Mouse (Mus musculus) T-helper 2 cell (primary cell): ENCODE measurements around the gene Olfr651.
"Not testable (repeated sequence)": the region's sequence is repeated elsewhere in the genome, so short reads cannot be mapped to it uniquely, and the experiment has no call there.

ENCODE experiments used
- in situ Hi-C: fragments of 300-600 bp; cut with MboI, MseI; formaldehyde crosslinking; loops from one replicate; pipeline ENCODE4 v1.15.1; 2025; ENCODE audit warnings: high pct_unique_total_duplicates

The Olfr651 gene

GRCm38 (mm10) chr7:104549833-104550232 is at the start of gene Olfr651:
TSS of gene Olfr651 (plus strand) at chr7:104550133.
- in situ Hi-C loops = no loop called here

- in situ Hi-C loops = not testable (repeated sequence)
These were observed 48.7 kb upstream of the Olfr651 start for GRCm38 (mm10) chr7:104501186-104501585.

GRCm38 (mm10) chr7:104501589-104502371 is 48.2 kb upstream of the Olfr651 start:
- in situ Hi-C loops = no loop called here

DNA sequence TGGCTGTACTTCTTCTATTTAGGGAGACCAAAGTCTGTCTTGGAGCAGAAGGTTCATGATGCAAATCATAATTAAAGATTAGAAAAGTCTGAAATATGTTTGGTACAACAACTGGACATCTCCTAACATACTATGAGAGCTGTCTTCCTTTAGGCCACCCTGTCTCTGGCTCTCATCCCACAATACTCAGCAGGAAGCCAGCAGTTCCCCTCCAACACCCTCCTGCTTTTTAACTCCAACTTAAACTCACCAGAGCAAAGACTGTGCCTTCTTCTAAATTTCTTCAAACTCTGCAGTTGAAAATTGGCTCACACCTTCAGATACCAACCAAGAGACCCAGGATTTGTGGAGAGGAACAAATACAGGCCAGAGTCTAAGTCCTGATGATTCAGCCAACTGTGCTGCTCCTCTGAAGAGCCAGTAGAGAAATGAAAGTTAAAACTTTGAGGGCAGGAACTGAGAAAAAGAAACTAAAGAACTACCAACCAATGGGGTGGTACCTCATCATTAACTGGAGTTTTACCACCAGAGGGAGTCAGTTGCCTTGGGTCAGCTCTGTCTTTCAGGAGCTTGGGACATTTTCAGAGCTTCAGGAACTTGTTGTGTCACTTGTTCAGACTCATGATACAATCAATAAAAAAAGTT is 42.4 kb upstream of the Olfr651 start, which contains the start of gene Trim30d:
Trim30d (minus strand) TSS at position 429 of the 645 bp plus-strand sequence.
- in situ Hi-C loops = not testable (repeated sequence)

GRCm38 (mm10) chr7:104552700-104553099 is 2.8 kb downstream of the Olfr651 start:
- in situ Hi-C loops = no loop called here

DNA sequence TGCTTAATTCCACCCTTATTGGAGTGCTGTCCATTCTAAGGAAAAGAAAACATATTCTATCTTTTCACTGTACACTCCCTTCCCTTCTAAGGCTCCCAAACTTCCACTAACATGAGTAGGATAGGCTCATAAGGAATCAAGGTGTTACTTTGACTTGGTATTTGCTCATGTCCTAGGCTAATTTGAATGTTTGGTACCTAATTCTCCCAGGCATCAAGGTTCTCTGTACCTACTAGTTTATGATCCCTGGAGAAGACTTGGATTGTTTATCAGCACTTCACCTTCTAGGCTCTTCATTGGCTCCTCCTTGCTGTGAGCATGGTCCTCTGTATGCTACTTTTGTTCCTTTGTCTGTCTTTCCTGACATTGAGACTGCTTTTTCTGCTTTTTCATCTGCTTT is 10.7 kb downstream of the Olfr651 start, which contains the start of gene Olfr652:
Olfr652 (plus strand) TSS at position 301 of the 400 bp plus-strand sequence.
- in situ Hi-C loops = no loop called here

GRCm38 (mm10) chr7:104577014-104577413 is 27.1 kb downstream of the Olfr651 start, which contains the start of gene Olfr653:
TSS of gene Olfr653 (plus strand) at chr7:104577314.
- in situ Hi-C loops = loop anchor here (25.0 kb wide), 1 partner anchor 365 kb away; the partner anchor contains the start of gene Trim6

GRCm38 (mm10) chr7:104580846-104581245 is 30.9 kb downstream of the Olfr651 start:
- in situ Hi-C loops = loop anchor here (25.0 kb wide), 1 partner anchor 369 kb away; the partner anchor contains the start of gene Trim6

DNA sequence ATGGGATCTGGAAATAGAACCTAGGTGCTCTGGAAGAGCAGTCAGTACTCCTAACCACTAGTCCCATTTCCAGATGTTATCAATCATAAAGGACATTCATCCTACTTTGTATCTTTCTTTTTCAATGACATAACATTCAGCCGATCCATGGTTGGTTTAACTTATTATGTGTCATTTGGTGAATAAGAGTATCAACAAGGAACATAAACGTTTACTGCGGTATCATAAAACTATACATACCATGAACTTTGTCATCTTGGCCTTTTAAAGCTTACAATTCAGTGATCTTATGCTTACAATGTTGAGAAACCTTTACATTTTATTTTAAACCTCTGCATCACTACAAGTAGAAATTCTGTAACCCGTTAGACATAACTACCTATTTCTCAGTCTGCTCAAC is 31.5 kb downstream of the Olfr651 start:
- in situ Hi-C loops = loop anchor here (25.0 kb wide), 1 partner anchor 369 kb away; the partner anchor contains the start of gene Trim6

DNA sequence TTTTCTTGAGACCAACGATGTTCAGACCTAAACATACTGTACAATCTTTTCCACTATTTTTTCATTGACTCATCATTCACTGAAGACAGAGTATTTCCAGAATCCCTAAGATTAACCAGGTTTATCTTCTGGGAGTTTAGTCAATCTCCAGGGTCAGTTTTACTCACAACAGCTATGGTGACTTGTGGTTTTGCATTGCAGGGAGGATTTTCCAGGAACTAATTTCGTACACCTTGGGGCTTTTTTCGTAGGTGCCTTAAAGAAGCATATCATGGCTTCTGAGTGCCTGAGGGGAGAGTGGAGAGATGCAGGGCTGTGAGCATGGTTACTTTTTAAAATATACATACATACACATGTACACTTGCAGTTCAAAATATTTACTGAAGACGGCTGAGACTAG is 36.8 kb downstream of the Olfr651 start, which contains the start of gene Olfr654:
Olfr654 (plus strand) TSS at position 301 of the 400 bp plus-strand sequence.
- in situ Hi-C loops = loop anchor here (25.0 kb wide), 1 partner anchor 374 kb away; the partner anchor contains the start of gene Trim6

GRCm38 (mm10) chr7:104588274-104588673 is 38.3 kb downstream of the Olfr651 start:
- in situ Hi-C loops = loop anchor here (25.0 kb wide), 1 partner anchor 376 kb away; the partner anchor contains the start of gene Trim6

DNA sequence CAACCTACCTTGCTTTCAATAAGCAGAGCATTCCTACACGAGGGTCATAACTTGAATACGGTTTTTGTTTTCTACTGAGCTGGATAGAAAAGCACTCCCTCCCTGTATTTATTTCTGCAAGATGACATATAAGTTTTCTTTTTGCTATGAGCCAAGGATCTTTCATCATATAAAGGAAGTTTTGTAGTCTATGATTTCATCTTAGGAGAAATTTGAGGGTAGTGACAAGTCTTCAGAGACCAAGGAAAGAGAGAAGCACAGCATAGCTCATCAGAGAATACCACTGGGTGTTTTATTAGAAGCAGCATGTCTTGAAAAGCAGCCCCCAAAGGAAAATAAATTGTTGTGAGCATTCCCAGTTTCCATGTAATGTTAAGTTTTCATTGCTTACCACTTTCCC is 51.7 kb downstream of the Olfr651 start, which contains the start of gene Olfr655:
Olfr655 (minus strand) TSS at position 101 of the 400 bp plus-strand sequence.
- in situ Hi-C loops = loop anchor here (5.0 to 10.0 kb wide), 2 partner anchors 149 to 227 kb away; no protein-coding TSS in a partner anchor

DNA sequence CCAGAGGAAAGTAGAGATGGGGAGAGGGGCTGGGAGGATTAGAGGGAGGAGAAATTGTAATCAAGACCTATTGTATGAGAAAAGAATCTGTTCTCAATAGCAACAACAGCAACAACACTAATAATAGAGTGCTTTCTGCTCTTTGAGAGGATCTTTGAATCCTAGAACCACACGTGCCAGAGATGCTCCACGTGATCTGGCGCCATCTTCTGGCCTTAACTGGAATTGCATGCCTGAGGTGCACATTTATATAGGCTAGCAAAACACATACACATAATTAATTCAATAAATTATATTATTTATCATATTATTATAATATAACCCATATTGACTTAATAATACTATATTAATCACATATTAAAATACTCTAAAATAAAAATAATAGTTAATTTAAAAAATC is 53.2 kb downstream of the Olfr651 start:
- in situ Hi-C loops = loop anchor here (5.0 to 10.0 kb wide), 2 partner anchors 151 to 228 kb away; no protein-coding TSS in a partner anchor
